Mouse (Mus musculus) frontal cortex, postnatal 14 days (tissue): Measurements from ENCODE around the gene Spint2.

ENCODE experiments used
- DNase-seq, 2 experiments: peaks; one replicate each; pipeline ENCODE4 v3.0.0; 2022; ENCODE audit warnings: low spot score in 2 of 2

The Spint2 gene

GRCm38 (mm10) chr7:29304463-29305262, 23.0 kb upstream of the Spint2 start:
- peak in 1 of 2 experiments; percentile 47 for DNase-seq

- DNase-seq = peak; percentile 88 to 89
These were observed 22.2 kb upstream of the Spint2 start, which contains the start of gene Dpf1 for GRCm38 (mm10) chr7:29303738-29304462. Gene Dpf1 (plus strand): TSS chr7:29303951.

- no peak for DNase-seq
These were observed 20.9 kb upstream of the Spint2 start for GRCm38 (mm10) chr7:29302641-29303040.

GRCm38 (mm10) chr7:29301127-29301566, 19.4 kb upstream of the Spint2 start:
- peak in 1 of 2 experiments; percentile 54 for DNase-seq

GRCm38 (mm10) chr7:29296998-29297397, 15.3 kb upstream of the Spint2 start:
- no peak for DNase-seq

- DNase-seq = no peak
These were observed 14.3 kb upstream of the Spint2 start for GRCm38 (mm10) chr7:29295861-29296647.

GRCm38 (mm10) chr7:29294111-29294761, 12.5 kb upstream of the Spint2 start:
- DNase-seq = no peak

GRCm38 (mm10) chr7:29293131-29294065, 11.7 kb upstream of the Spint2 start:
- no peak for DNase-seq

- DNase-seq = no peak
These were observed 10.9 kb upstream of the Spint2 start for GRCm38 (mm10) chr7:29292458-29293098.

GRCm38 (mm10) chr7:29291616-29292457, 10.1 kb upstream of the Spint2 start:
- DNase-seq = no peak

GRCm38 (mm10) chr7:29290691-29291485, 9.2 kb upstream of the Spint2 start:
- DNase-seq = no peak

GRCm38 (mm10) chr7:29289856-29290255, 8.1 kb upstream of the Spint2 start:
- DNase-seq = no peak

- no peak for DNase-seq
These were observed 7.4 kb upstream of the Spint2 start, which contains the start of gene Ppp1r14a for GRCm38 (mm10) chr7:29288942-29289638. Gene Ppp1r14a (plus strand): TSS chr7:29289308.

- no peak for DNase-seq
These were observed 6.4 kb upstream of the Spint2 start for GRCm38 (mm10) chr7:29288079-29288478.

GRCm38 (mm10) chr7:29287481-29287880, 5.8 kb upstream of the Spint2 start:
- no peak for DNase-seq

GRCm38 (mm10) chr7:29284523-29284922, 2.8 kb upstream of the Spint2 start:
- no peak for DNase-seq

- DNase-seq = no peak
These were observed 2.2 kb upstream of the Spint2 start for GRCm38 (mm10) chr7:29283876-29284275.
